Mouse (Mus musculus) erythroblast, embryonic 14.5 days (primary cell): ENCODE measurements around the gene Tenm4.

ENCODE experiments used
- GATA1 ChIP-seq: IDR thresholded peaks from 2 replicates; pipeline ENCODE4 v1.6.1; 2012; ENCODE audit warnings: low read length, inconsistent platforms, mixed read lengths
- TAL1 ChIP-seq: IDR thresholded peaks from 3 replicates; pipeline ENCODE4 v1.6.1; 2012; ENCODE audit warnings: low read length, inconsistent platforms, mixed read lengths

DNA sequence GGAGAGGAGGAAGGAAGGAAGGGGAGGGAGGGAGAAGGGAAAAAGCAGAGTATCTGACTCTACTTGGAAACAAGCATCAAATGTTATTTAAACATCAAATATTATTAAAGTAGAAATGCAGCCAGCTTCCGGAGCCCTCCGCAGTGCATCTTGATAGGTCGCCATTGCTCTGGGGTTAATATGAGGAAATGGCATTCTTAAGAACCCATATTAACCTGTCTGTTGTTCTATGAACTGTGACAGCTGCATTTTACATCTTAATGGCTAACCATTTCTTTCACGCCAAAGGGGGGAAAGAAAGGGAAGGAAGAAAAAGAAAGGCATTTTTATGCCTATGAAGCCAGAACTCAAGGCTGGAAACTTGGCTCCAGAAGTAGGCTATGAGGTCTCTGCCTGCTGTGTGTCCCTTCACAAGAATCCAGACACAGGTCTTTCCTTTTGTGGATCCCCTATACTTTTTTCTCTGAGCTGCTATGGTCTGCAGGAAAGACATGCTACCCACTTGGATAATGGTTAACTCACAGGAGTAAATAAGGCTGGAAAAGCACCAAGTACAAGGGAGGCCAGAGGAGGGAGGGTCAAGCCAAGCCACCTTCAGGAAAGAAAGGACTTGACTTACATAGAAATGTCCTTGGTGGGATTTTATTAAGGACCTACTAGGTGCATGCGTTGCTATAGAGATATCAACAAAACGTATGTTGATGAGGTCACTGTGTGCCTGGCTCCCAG is 318.5 kb downstream of the Tenm4 start:
- TF ChIP-seq GATA1, result no peak
- no peak for TF ChIP-seq TAL1
